Mouse (Mus musculus) B cell, adult 2 months (primary cell): Measurements from ENCODE around the gene Slc17a8.
"Not testable (repeated sequence)": the region's sequence is repeated elsewhere in the genome, so short reads cannot be mapped to it uniquely, and the experiment has no call there.

Experiments
- DNase-seq, 2 experiments: peaks; one replicate each; pipeline ENCODE4 v3.0.0; 2022

The Slc17a8 gene

GRCm38 (mm10) chr10:89588708-89589107 is 32.3 kb downstream of the Slc17a8 start:
- no peak for DNase-seq

GRCm38 (mm10) chr10:89584709-89585108 is 36.3 kb downstream of the Slc17a8 start:
- DNase-seq: no peak

GRCm38 (mm10) chr10:89578801-89579200 is 42.3 kb downstream of the Slc17a8 start:
- no peak for DNase-seq

- DNase-seq: no peak
Observed at GRCm38 (mm10) chr10:89577666-89578065, 43.4 kb downstream of the Slc17a8 start.

- no peak for DNase-seq
Observed at GRCm38 (mm10) chr10:89573421-89573820, 47.6 kb downstream of the Slc17a8 start.

GRCm38 (mm10) chr10:89572946-89573345 is 48.1 kb downstream of the Slc17a8 start:
- DNase-seq: no peak

- no peak for DNase-seq
Observed at GRCm38 (mm10) chr10:89567391-89567790, 53.7 kb downstream of the Slc17a8 start.

- DNase-seq: no peak
Observed at GRCm38 (mm10) chr10:89565301-89566022, 55.6 kb downstream of the Slc17a8 start.

- DNase-seq: no peak
Observed at GRCm38 (mm10) chr10:89562113-89562512, 58.9 kb downstream of the Slc17a8 start.

- no peak for DNase-seq
Observed at GRCm38 (mm10) chr10:89559351-89559750, 61.7 kb downstream of the Slc17a8 start.

GRCm38 (mm10) chr10:89554885-89555284 is 66.2 kb downstream of the Slc17a8 start:
- not testable (repeated sequence) for DNase-seq

GRCm38 (mm10) chr10:89553855-89554254 is 67.2 kb downstream of the Slc17a8 start:
- not testable (repeated sequence) for DNase-seq

GRCm38 (mm10) chr10:89553015-89553414 is 68.0 kb downstream of the Slc17a8 start:
- DNase-seq: no peak

- no peak for DNase-seq
Observed at GRCm38 (mm10) chr10:89551657-89552056, 69.4 kb downstream of the Slc17a8 start.

- no peak for DNase-seq
Observed at GRCm38 (mm10) chr10:89548028-89548427, 73.0 kb downstream of the Slc17a8 start.

GRCm38 (mm10) chr10:89546989-89547388 is 74.1 kb downstream of the Slc17a8 start:
- DNase-seq: no peak

- no peak for DNase-seq
Observed at GRCm38 (mm10) chr10:89543867-89544266, 77.2 kb downstream of the Slc17a8 start.

- DNase-seq: no peak
Observed at GRCm38 (mm10) chr10:89542321-89542720, 78.7 kb downstream of the Slc17a8 start.

- DNase-seq: no peak
Observed at GRCm38 (mm10) chr10:89532929-89533727, 87.9 kb downstream of the Slc17a8 start, which contains the start of gene Nr1h4. TSS of gene Nr1h4 (minus strand) at chr10:89533585.

GRCm38 (mm10) chr10:89532451-89532850 is 88.6 kb downstream of the Slc17a8 start:
- DNase-seq: no peak

- DNase-seq: no peak
Observed at GRCm38 (mm10) chr10:89531976-89532375, 89.1 kb downstream of the Slc17a8 start.

GRCm38 (mm10) chr10:89531194-89531634 is 89.8 kb downstream of the Slc17a8 start:
- no peak for DNase-seq

GRCm38 (mm10) chr10:89527054-89527453 is 94.0 kb downstream of the Slc17a8 start:
- DNase-seq: no peak

GRCm38 (mm10) chr10:89525823-89526222 is 95.2 kb downstream of the Slc17a8 start:
- DNase-seq: no peak
